Mouse (Mus musculus) heart, embryonic 11.5 days (tissue): ENCODE measurements around the gene Sapcd2. TPM values are rescaled to one million over a fixed set of nuclear protein-coding genes. Genes with fewer than 3 reads are reported as not detected.

ENCODE experiments used
- ATAC-seq: fragments of 200-750 bp; cut with Nextera tagmentation; replicated peaks from 2 replicates; pipeline ENCODE4 v1.8.0; 2017; ENCODE audit warnings: moderate library complexity; ENCODE audit not compliant: insufficient number of reproducible peaks, low FRiP score, low TSS enrichment
- H3K27ac ChIP-seq: fragments of 300-500 bp; sonication (generic); 2 replicates; pipeline ENCODE4 v1.5.1; 2014; ENCODE audit warnings: mild to moderate bottlenecking, low read depth, low read length
- H3K27me3 ChIP-seq: fragments of 300-500 bp; sonication (generic); 2 replicates; pipeline ENCODE4 v1.6.1; 2014; ENCODE audit warnings: mild to moderate bottlenecking, low read length, mixed read lengths; ENCODE audit not compliant: control insufficient read depth, insufficient read depth
- H3K36me3 ChIP-seq: fragments of 300-500 bp; sonication (generic); 2 replicates; pipeline ENCODE4 v1.6.1; 2014; ENCODE audit warnings: mild to moderate bottlenecking, low read length, moderate library complexity, mixed read lengths; ENCODE audit not compliant: control insufficient read depth, insufficient read depth
- H3K4me1 ChIP-seq: fragments of 300-500 bp; sonication (generic); 2 replicates; pipeline ENCODE4 v1.6.1; 2014; ENCODE audit warnings: low read length; ENCODE audit not compliant: control insufficient read depth, insufficient read depth
- H3K4me2 ChIP-seq: fragments of 300-500 bp; sonication (generic); 2 replicates; pipeline ENCODE4 v1.6.1; 2014; ENCODE audit warnings: mild to moderate bottlenecking, moderate library complexity
- H3K4me3 ChIP-seq: fragments of 300-500 bp; sonication (generic); 2 replicates; pipeline ENCODE4 v1.5.1; 2014; ENCODE audit warnings: low read depth, low read length
- H3K9ac ChIP-seq: fragments of 300-500 bp; sonication (generic); 2 replicates; pipeline ENCODE4 v1.6.1; 2014; ENCODE audit warnings: mild to moderate bottlenecking, low read depth, low read length, moderate library complexity
- H3K9me3 ChIP-seq: fragments of 300-500 bp; sonication (generic); replicated peaks from 2 replicates; pipeline ENCODE4 v1.6.1; 2016; ENCODE audit warnings: low read length; ENCODE audit not compliant: control insufficient read depth
- WGBS: fragments of 180-500 bp; shearing (Covaris S2); extraction: QIAGEN DNeasy Blood & Tissue Kit; methylation state at CpG from one replicate; pipeline ENCODE4 v1.1.7; 2014; ENCODE audit not compliant: insufficient replicate concordance; 5-methylcytosine and 5-hydroxymethylcytosine counted together
- polyA plus RNA-seq: library from polyadenylated mRNA; unstranded; fragments of >200 nt; fragmentation: Nextera tagmentation; extraction: Ambion mirVana; gene quantifications from 2 replicates; pipeline ENCODE4 v1.2.1, GENCODE M21; 2014

Sapcd2 gene
- polyA plus RNA-seq, 1 experiment from 2014 or later = 16.0 TPM

DNA sequence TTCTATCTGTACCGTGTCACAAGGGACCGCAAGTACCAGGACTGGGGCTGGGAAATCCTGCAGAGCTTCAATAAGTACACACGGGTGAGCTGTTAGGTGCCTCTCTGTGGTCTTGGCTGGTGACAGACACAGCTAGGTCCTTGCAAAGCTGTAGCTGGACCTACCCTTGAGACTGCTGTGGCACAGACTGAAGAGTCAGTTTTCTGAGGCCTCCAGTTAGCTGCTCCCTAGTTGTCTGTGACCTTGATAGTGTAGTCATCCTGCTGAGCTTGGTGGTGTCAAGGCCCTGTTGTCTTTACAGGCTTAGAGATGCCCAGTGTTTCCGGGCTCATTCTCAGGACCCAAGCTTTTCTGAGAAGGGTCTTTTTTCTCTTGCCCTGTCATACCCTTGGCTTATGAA is 22.6 kb upstream of the Sapcd2 start:
- WGBS = 88% methylated on average over 4 of the region's 4 CpGs
- H3K9me3 ChIP-seq = no peaks in the 10 kb centered on the region
- H3K4me1 ChIP-seq = no peaks in the 10 kb centered on the region
- no peak overlapping the region for H3K9ac ChIP-seq
- H3K36me3 ChIP-seq = peaks cover 45% of the 10 kb centered on the region
- H3K27me3 ChIP-seq = no peaks in the 10 kb centered on the region
- no peak overlapping the region for H3K4me2 ChIP-seq
- ATAC-seq = no peak
- H3K27ac ChIP-seq = no peak overlapping the region
- H3K4me3 ChIP-seq = no peak overlapping the region

DNA sequence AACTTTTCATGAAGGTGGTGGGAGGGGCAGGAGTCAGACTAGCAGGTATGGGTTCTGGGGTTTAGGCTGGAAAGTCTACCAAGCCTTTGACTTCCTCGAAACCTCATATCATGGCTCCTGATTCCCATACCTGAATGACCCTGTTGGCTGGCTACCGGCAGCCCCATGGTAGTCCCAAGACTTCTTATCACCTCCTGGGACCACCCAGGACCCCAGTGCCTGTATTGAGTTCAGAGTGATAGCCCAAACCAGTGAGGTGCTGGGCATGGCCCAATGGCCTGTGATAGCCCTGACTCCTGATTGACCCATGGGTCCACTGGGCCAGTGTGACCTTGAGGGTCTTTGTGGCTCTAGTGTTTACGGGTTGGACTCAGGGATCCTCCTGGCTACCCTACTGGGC is 21.4 kb upstream of the Sapcd2 start:
- peaks cover 36% of the 10 kb centered on the region for H3K36me3 ChIP-seq
- H3K4me3 ChIP-seq = no peak overlapping the region
- 92% methylated on average over 3 of the region's 3 CpGs for WGBS
- peaks cover 6% of the 10 kb centered on the region; the same call in 1 of the 2 replicates for H3K4me1 ChIP-seq
- H3K27ac ChIP-seq = no peak overlapping the region
- no peak overlapping the region for H3K9ac ChIP-seq
- no peaks in the 10 kb centered on the region for H3K9me3 ChIP-seq
- H3K4me2 ChIP-seq = no peak overlapping the region
- H3K27me3 ChIP-seq = no peaks in the 10 kb centered on the region
- ATAC-seq = no peak

DNA sequence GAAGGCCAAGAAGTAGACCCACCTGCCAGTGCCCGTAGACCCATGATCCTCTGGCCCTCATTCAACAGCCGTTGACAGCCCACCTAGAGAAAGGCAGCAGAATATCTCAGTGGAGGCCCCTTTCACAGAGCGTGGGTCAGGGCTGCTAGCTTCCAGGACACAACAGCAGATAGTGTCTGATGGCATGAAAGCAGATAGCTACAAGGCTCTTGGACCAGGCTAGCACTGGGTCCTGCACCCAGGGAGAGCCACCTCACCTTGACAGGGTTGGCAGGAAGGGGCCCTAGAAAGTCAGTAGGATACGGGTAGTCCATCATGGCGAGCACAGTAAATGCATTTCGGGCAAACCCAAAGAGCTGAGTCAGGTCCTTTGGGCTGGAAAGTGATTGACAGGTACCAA is 17.9 kb upstream of the Sapcd2 start:
- Histone ChIP-seq H3K4me1 (peaks cover 11% of the 10 kb centered on the region), H3K4me3 (no peak overlapping the region), H3K27me3 (no peaks in the 10 kb centered on the region), H3K9me3 (no peaks in the 10 kb centered on the region), H3K27ac (no peak overlapping the region), H3K36me3 (peaks cover 17% of the 10 kb centered on the region), H3K9ac (no peak overlapping the region), H3K4me2 (no peak overlapping the region)
- WGBS = 87% methylated on average over 6 of the region's 6 CpGs
- ATAC-seq = no peak

DNA sequence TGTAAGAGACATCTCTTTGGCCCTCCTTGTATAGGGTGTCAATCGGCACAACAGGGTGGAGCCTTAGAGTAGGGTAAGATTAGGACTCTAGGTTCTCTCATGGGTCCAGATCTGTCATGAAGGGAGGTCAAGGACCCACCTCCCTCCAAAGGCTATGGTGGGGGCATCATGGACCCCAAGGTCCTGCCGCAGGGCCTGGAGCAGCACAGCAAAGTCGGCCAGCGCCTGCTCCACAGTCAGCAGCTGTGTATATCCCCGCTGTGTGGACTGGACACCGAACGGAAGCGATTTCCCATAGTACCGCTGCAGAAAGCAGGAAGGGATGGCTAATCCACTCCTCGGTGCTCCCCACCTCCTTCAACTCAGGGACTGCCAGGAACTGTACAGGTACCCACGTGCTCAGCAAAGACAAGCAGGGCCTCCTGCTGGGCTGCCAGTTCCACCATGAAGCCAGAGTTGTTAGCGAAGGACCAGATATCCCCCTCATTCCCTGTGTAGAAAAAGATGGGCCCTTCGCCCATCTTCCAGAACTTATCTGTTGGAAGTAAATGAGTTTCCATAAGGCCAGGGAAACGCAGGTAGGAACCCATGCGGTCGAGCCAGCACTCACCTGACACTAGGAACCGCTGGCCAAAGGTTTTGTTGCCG is 16.6 kb upstream of the Sapcd2 start:
- Histone ChIP-seq H3K36me3 (peaks cover 5% of the 10 kb centered on the region), H3K27ac (no peak overlapping the region), H3K9me3 (no peaks in the 10 kb centered on the region), H3K4me2 (peak overlapping the region; percentile 81), H3K27me3 (no peaks in the 10 kb centered on the region), H3K9ac (peak overlapping the region; percentile 29; the same call in 1 of the 2 replicates), H3K4me1 (peaks cover 11% of the 10 kb centered on the region), H3K4me3 (peak overlapping the region; percentile 49)
- ATAC-seq = no peak
- WGBS = 36% methylated on average over 18 of the region's 18 CpGs

DNA sequence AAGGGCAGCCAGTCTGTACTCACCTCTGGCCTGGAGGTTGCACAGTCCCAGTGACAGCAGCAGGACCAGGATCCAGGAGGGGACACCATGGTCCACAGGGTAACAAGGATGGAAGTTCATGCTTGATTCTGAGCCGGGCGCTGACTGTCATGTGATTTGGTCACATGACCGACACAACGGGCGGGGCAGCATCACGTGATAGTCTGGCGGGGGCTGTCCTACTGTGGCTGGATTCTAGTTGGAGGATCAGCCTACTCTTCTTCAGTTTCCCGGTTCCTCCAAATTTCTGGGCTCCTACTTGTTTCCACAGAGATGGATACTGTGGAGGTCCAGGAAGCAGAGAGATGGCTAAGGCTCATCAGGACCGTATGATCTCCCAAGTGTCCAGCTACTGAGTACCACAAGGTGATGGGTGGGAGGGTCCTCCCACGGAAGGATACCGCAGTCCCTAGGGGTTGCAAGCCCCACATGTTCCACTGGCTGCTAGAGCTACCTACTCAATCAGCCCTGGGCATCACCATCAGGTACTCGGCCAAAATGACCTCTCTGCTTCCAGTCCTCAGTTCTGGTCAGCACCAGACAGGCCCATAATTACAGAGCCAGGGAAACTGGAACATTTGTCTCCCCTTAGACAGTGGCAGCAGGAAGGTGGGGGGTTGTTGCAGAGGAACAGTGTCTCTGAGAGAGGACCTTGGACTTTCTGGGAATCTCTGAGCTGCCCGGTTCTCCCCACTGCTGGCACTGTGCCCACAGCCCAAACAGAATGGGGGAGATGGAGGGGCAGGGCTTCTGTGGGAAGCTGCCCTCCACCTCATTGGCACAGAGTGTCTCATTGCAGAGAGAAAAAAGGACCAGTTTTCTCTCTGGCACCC is 15.7 kb upstream of the Sapcd2 start, which contains the start of gene Dpp7:
Gene Dpp7 (minus strand): TSS at position 152 of the 872 bp plus-strand sequence.
- 7% methylated on average over 13 of the region's 13 CpGs for WGBS
- Histone ChIP-seq H3K27ac (no peak within 1 kb of the TSS), H3K27me3 (no peaks in the 10 kb centered on the region), H3K4me2 (peak within 1 kb of the TSS; percentile 81), H3K36me3 (no peaks in the 10 kb centered on the region; the same call in 1 of the 2 replicates), H3K9ac (peak within 1 kb of the TSS; percentile 58), H3K4me1 (peaks cover 11% of the 10 kb centered on the region), H3K9me3 (no peaks in the 10 kb centered on the region), H3K4me3 (peak within 1 kb of the TSS; percentile 49)
- peak; percentile 73 for ATAC-seq

DNA sequence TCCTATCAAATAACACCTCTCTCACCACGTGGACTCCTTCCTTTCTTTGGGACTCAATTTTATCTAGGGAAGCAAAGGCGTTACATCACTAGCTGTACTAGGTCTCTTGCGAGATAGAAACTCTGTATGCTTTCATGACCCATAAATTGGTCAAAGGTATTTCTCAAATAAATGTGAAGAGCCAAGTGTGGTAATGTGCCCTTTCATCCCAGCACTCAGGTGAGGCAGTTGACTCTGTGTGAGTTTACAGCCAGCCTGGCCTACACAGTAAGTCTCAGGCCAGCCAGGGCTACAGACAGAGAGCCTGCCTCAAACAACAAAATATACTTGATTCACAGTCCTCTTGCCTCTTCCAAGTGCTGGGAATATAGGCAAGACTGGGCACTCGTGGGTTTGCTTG is 12.3 kb upstream of the Sapcd2 start:
- Histone ChIP-seq H3K27ac (no peak overlapping the region), H3K4me1 (peaks cover 11% of the 10 kb centered on the region), H3K4me3 (no peak overlapping the region), H3K9ac (no peak overlapping the region), H3K27me3 (peaks cover 21% of the 10 kb centered on the region), H3K4me2 (no peak overlapping the region), H3K9me3 (no peaks in the 10 kb centered on the region), H3K36me3 (no peaks in the 10 kb centered on the region)
- 64% methylated on average over 4 of the region's 4 CpGs for WGBS
- no peak for ATAC-seq

DNA sequence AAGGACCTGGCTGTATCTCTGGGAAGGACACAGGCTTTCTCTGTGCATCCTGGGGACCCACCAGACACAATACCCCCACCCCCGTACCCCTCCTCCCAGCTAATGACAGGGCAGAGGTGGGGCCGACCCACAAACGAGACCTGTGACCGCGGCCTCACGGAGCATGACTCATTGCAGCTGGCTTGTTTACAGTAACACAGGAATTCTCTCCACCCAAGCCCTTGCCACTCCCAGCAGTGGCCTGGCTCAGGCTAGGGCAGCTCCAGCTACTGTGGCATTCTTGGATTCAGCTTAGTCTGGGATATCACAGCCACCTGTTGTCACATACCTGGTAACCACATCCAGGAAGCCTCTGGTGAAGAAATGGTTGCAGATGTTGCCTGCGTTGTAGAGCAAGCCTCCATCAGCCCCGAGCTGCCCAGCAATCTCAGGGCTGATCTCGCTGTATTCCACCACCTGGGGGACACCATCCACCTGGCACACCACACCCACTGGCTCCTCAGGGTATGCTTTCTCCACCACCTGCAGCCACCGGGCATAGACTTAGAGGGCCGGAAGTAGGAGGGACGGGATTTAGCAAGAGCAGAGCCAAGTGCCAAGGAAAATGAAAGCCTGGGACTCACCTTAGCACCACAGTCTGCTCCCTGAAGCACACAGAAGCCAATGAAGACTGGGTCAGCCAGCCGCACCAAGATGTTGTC is 8.5 kb upstream of the Sapcd2 start:
- no peaks in the 10 kb centered on the region; the same call in 1 of the 2 replicates for H3K4me1 ChIP-seq
- H3K4me2 ChIP-seq = no peak overlapping the region
- 53% methylated on average over 13 of the region's 13 CpGs for WGBS
- H3K36me3 ChIP-seq = no peaks in the 10 kb centered on the region
- ATAC-seq = no peak
- peaks cover 31% of the 10 kb centered on the region for H3K27me3 ChIP-seq
- H3K4me3 ChIP-seq = no peak overlapping the region
- H3K9ac ChIP-seq = no peak overlapping the region
- no peaks in the 10 kb centered on the region for H3K9me3 ChIP-seq
- H3K27ac ChIP-seq = no peak overlapping the region

DNA sequence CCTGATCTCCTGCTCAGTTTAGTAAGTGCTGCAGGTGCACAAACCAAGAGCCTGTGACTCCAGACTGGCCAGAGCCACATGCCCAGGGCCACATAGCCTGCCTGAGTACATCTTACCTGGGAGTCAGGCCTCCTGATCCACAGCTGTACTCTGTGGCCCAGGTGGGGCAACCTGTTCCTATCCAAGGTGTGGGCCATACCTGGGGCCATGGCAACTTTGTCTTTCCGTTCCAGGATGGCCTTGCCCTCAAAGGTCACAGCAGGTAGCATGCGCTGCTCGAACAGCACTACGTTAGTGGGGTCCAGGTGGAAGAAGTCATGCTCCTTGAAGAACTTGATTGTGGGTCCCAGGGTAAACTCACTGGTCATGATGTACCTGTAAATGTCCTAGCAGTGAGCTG is 7.8 kb upstream of the Sapcd2 start:
- H3K9me3 ChIP-seq = no peaks in the 10 kb centered on the region
- no peak overlapping the region for H3K9ac ChIP-seq
- no peak for ATAC-seq
- H3K4me3 ChIP-seq = no peak overlapping the region
- no peaks in the 10 kb centered on the region for H3K36me3 ChIP-seq
- H3K27me3 ChIP-seq = peaks cover 34% of the 10 kb centered on the region
- WGBS = 87% methylated on average over 4 of the region's 4 CpGs
- H3K4me1 ChIP-seq = no peaks in the 10 kb centered on the region; the same call in 1 of the 2 replicates
- H3K27ac ChIP-seq = no peak overlapping the region
- peak overlapping the region; percentile 99; the same call in 1 of the 2 replicates for H3K4me2 ChIP-seq
